Mouse (Mus musculus) spleen, adult 2 months (tissue): ENCODE results near the gene Pfn3. TPM values are rescaled to one million over a fixed set of nuclear protein-coding genes. Genes with fewer than 3 reads are reported as not detected.
A peak's percentile ranks its signal among the peaks of the same experiment; 100 is the strongest.

ENCODE experiments used
- DNase-seq, 2 experiments: peaks; one replicate each; pipeline versions ENCODE4 v3.0.0 to v3.0.0-alpha.2; 2012 to 2021; ENCODE audit warnings: low spot score in 2 of 2, low read depth in 1 of 2
- H3K27ac ChIP-seq: fragments of 200-500 bp; 2 replicates; pipeline ENCODE4 v1.5.1; 2012; ENCODE audit warnings: low read length, inconsistent platforms; ENCODE audit not compliant: insufficient read depth
- H3K27me3 ChIP-seq: fragments of 200-500 bp; 2 replicates; pipeline ENCODE4 v1.6.1; 2012; ENCODE audit warnings: mild to moderate bottlenecking, moderate library complexity, low read length, inconsistent platforms; ENCODE audit not compliant: control insufficient read depth, insufficient read depth
- H3K36me3 ChIP-seq: fragments of 200-500 bp; 2 replicates; pipeline ENCODE4 v1.6.1; 2012; ENCODE audit warnings: mild to moderate bottlenecking, low read length, inconsistent platforms; ENCODE audit not compliant: control insufficient read depth, insufficient read depth
- H3K4me1 ChIP-seq: fragments of 200-500 bp; 2 replicates; pipeline ENCODE4 v1.6.1; 2011; ENCODE audit warnings: inconsistent platforms; ENCODE audit not compliant: control insufficient read depth, insufficient read depth, insufficient read length
- H3K4me3 ChIP-seq: fragments of 200-500 bp; 2 replicates; pipeline ENCODE4 v1.5.1; 2011; ENCODE audit warnings: mild to moderate bottlenecking, inconsistent platforms; ENCODE audit not compliant: insufficient read depth, insufficient read length; ENCODE audit errors: extremely low read depth
- CTCF ChIP-seq: fragments of 200-500 bp; IDR thresholded peaks from 2 replicates; pipeline ENCODE4 v1.5.1; 2011; ENCODE audit warnings: mild to moderate bottlenecking, inconsistent platforms; ENCODE audit not compliant: insufficient read depth, insufficient read length, insufficient replicate concordance; ENCODE audit errors: extremely low read depth
- POLR2A ChIP-seq: fragments of 200-500 bp; IDR thresholded peaks from 2 replicates; pipeline ENCODE4 v1.6.1; 2011; ENCODE audit warnings: low read depth, low read length, inconsistent platforms
- WGBS: fragments of 180-500 bp; shearing (Covaris S2); methylation state at CpG from one replicate; pipeline ENCODE4 v1.1.7; 2018; 5-methylcytosine and 5-hydroxymethylcytosine counted together
- polyA plus RNA-seq: library from polyadenylated mRNA; depleted of rRNA; stranded (reverse); fragments of >200 nt; gene quantifications from 2 replicates; pipeline ENCODE4 v1.2.3, GENCODE M21; 2012

Pfn3 gene
- polyA plus RNA-seq, 1 experiment, result not detected

DNA sequence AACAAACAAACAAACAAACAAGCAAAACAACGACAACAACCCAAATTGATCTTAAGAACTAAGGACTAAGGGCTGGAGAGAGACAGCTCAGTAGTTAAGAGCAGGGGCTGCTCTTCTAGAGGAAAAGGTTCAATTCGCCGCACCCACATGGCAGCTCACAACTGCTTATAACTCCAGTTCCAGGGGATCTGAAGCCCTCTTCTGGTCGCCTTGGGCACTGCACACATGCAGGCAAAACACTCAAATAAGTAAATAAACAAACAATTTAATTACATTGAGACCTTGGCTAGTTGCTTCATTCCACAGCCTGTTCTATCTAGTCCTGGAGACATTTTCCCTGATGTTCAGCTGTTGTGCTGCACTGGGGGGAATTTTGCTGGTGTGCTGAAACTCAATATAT, 22.1 kb downstream of the Pfn3 start:
- no peak overlapping the region for H3K27ac ChIP-seq
- no peak for DNase-seq
- WGBS, result 79% methylated on average over 4 of the region's 4 CpGs

DNA sequence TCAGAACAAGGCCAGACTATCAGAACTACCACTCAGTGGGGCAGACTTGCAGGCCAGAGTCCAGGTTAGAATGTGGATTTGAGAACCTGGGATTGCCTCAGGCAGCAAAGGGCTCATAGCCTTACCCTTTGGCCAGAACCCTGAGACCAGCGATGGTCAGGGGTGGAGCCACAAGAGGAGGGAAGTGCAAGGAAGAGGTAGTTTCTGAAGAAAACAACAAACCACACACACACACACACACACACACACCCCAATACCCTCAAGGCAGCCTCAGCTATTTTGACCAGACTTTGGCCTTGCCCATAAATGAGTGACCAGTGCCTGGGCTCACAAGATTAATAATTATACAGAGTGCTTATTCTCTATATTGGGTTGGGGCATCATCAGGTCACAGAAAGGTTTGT, 23.4 kb downstream of the Pfn3 start:
- TF ChIP-seq CTCF (no peak), POLR2A (no peak)
- Histone ChIP-seq H3K4me3 (no peak overlapping the region), H3K36me3 (no peaks in the 10 kb centered on the region), H3K4me1 (0 out of 2 replicates have a peak, but pooled peaks cover 2% of the 10 kb centered on the region), H3K27ac (no peak overlapping the region), H3K27me3 (no peaks in the 10 kb centered on the region)
- 64% methylated on average over 1 of the region's 1 CpGs for WGBS
- no peak for DNase-seq

More for the DNA sequence above, 22.1 kb downstream of the Pfn3 start:
- no peaks in the 10 kb centered on the region for H3K27me3 ChIP-seq
- 0 out of 2 replicates have a peak, but pooled peaks cover 2% of the 10 kb centered on the region for H3K4me1 ChIP-seq
- TF ChIP-seq POLR2A (no peak), CTCF (peak; percentile 8; the same call in 1 of the 2 replicates)
- no peaks in the 10 kb centered on the region for H3K36me3 ChIP-seq
- H3K4me3 ChIP-seq, result no peak overlapping the region

DNA sequence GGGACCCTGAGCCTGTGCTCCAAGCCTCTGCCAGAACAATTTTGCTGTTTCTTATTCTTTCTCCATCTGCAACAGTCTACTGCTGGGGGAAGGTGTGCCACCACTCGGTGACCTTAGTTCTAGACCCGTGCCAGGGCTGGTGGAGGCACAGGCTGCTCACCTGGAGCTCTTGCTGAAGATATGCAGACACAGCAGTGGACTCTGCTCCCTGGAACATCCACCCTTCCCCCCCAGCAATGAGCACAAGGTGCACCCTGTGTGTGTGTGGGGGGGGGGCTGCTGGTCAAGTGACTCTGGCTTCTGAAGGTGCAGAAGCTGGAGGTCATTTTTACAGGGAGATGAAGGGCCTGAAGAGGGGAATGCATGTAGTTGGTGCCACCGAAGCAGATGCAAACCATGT, 24.4 kb downstream of the Pfn3 start:
- H3K27me3 ChIP-seq, result no peaks in the 10 kb centered on the region
- TF ChIP-seq POLR2A (no peak), CTCF (no peak)
- DNase-seq, result no peak
- 0 out of 2 replicates have a peak, but pooled peaks cover 2% of the 10 kb centered on the region for H3K4me1 ChIP-seq
- H3K36me3 ChIP-seq, result peaks cover 4% of the 10 kb centered on the region
- no peak overlapping the region for H3K4me3 ChIP-seq
- 80% methylated on average over 3 of the region's 3 CpGs for WGBS
- H3K27ac ChIP-seq, result no peak overlapping the region

DNA sequence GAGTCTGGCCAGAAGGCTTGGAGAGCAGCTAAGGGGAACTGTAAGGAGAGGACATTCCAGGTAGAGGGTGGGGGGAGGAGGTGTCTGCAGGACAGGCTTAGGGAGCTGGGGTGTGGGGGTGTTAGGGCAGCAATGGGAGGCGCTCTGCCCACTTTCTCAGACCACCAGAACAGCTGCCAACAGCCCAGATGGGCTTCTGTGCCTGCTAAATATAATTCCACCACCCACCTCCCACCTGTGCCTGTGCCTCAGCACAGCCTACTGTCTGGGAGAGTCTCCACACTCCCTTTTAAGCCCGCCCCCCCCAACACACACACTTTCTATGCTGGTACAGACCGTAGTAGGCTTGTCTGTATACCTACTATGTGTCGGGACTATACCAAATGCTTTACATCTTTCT, 33.2 kb downstream of the Pfn3 start:
- 85% methylated on average over 4 of the region's 4 CpGs for WGBS
- Histone ChIP-seq H3K27me3 (no peaks in the 10 kb centered on the region), H3K4me1 (no peaks in the 10 kb centered on the region), H3K4me3 (no peak overlapping the region), H3K27ac (no peak overlapping the region), H3K36me3 (peaks cover 63% of the 10 kb centered on the region)
- TF ChIP-seq POLR2A (no peak), CTCF (no peak)
- no peak for DNase-seq

DNA sequence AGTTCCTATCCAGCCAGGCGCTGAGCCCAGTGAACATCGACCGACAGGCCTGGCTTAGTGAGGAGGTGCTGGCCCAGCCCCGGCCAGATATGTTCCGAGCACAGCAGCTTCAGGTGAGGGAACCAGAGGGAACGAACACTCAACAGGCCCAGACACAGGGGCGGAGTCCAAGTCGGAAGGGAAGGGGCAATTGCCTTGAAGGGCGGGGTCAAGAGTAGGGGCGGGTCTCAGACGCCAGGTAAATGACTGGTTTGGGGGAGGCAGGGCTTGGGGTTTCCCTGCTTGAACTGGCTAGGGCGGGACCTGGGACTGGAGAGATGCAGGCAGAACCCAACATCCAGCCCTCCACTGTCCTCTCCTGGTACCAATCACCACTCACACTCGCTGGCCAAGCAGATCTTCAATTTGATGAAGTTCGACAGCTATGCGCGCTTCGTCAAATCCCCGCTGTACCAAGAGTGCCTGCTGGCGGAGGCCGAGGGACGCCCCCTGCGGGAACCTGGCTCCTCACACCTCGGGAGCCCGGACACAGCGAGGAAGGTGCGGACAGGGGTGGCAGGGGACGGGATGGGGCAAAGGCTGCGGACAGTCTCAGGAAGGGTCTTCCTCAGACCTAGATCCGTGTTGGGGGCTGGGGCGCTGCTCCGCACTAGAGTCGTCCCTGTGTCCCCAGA, 36.0 kb downstream of the Pfn3 start:
- no peak overlapping the region for H3K4me3 ChIP-seq

DNA sequence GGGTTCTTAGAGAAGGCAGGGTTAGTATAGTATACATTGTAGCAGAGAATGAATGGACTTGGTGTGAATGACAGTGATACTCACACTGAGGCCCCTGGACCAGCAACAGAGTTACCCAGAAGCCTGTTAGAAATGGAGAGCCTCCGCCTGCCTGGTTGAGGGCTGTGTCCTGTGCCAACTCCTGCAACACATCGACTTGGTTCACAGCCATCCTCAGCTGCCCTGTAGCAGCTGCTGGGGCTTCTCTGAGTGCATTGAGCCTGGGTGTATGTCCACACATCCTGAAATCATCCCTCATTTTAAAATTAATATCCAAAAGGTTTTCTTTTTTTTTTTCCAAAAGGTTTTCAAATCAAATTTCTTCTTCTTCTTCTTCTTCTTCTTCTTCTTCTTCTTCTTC, 39.2 kb downstream of the Pfn3 start:
- WGBS, result 79% methylated on average over 2 of the region's 2 CpGs
- H3K4me3 ChIP-seq, result no peak overlapping the region
- TF ChIP-seq CTCF (no peak), POLR2A (no peak)

More for the DNA sequence above, 36.0 kb downstream of the Pfn3 start:
- no peak overlapping the region for H3K27ac ChIP-seq
- 94% methylated on average over 32 of the region's 32 CpGs for WGBS
- no peak for TF ChIP-seq POLR2A
- TF ChIP-seq CTCF, result no peak
- H3K4me1 ChIP-seq, result peaks cover 2% of the 10 kb centered on the region; the same call in 1 of the 2 replicates
- H3K27me3 ChIP-seq, result no peaks in the 10 kb centered on the region
- H3K36me3 ChIP-seq, result peaks cover 56% of the 10 kb centered on the region
- no peak for DNase-seq

More for the DNA sequence above, 39.2 kb downstream of the Pfn3 start:
- Histone ChIP-seq H3K4me1 (peaks cover 29% of the 10 kb centered on the region; the same call in 1 of the 2 replicates), H3K36me3 (peaks cover 27% of the 10 kb centered on the region), H3K27ac (no peak overlapping the region), H3K27me3 (no peaks in the 10 kb centered on the region)
- no peak for DNase-seq
